Mouse (Mus musculus): ENCODE data around the gene Lsg1.

The Lsg1 gene

DNA sequence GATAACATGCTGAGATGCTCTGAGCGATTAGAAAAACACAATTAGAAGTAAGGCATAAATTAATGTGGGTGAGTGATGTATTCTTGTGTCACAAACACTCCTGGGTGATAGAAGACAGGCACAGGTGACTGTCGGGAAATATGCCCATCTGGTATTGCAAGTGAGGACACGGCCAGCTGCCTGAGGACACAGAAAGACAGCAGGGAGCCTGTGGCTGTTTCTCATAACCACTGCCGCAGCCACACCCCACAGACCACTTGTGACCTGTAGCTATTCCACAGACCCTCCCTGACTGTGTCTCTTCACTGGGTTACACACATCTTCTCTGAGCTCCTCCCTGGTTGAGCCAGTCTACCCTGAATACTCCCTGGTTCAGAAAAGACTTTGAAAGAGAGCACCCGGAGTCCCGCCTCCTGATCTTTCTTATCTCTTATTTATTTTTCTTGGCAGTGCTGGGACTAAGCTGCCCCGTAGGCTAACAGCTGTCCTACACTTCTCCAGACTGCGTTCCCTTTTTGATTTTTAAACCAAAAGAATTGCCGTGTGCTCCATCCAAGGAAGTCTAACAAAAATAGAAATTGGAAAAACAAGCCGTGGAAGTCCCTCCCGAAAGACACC lies 69.6 kb downstream of the Lsg1 start:
- DNase-seq (ENCODE audit: low spot score): no peak

- no peak for DNase-seq (ENCODE audit: low spot score)
Observed at GRCm38 (mm10) chr16:30516993-30517392, 70.4 kb downstream of the Lsg1 start.

- no peak for DNase-seq (ENCODE audit: low spot score)
Observed at GRCm38 (mm10) chr16:30515418-30515817, 72.0 kb downstream of the Lsg1 start.

- no peak for DNase-seq (ENCODE audit: low spot score)
Observed at GRCm38 (mm10) chr16:30513050-30514024, 74.1 kb downstream of the Lsg1 start.

- no peak for DNase-seq (ENCODE audit: low spot score)
Observed at GRCm38 (mm10) chr16:30512375-30513049, 74.9 kb downstream of the Lsg1 start.

DNA sequence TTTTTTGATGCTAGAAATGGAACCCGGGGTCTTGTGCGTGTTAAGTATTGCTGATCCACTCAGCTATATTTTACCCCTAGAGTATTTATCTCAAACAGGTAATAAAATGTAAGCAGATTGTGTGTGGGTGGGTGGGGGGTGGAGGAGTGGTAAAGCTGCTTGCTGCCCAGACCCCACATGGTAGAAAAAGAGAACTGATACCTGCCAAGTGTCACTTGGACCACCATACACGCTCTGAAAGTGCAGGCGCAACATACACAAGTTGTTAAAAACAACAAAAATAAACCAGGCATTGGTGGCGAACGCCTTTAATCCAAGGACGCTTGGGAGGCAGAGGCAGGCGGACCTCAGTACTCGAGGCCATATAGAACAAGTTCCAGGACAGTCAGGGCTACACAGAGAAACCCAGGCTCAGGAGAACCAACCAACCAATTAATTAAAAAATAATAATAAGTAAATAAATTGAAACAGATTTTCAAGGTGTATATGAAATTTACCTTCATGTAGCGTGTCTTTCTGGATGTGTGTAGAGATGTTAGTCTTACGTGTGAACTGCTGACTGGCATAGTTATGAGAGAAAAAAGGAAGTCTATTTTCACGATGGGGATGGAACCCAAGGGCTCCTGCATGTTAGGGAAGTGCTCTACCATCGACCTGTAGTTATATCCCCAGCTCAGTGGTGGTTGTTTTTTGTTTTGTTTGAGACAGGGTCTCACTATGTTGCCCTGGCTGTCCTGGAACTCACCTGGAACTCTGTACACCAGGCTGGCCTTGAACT lies 75.6 kb downstream of the Lsg1 start:
- DNase-seq (ENCODE audit: low spot score): no peak

GRCm38 (mm10) chr16:30510504-30511451 lies 76.6 kb downstream of the Lsg1 start:
- DNase-seq (ENCODE audit: low spot score): peak; percentile 82

Measured in c-Kit-positive CD71-positive TER-119-positive erythroid progenitor cells, embryonic 14.5 days (primary cell).